Mouse (Mus musculus) embryonic stem cell, embryonic (primary cell): ENCODE results near the gene Gadd45a.

Experiments
- CTCF ChIA-PET, 4 experiments: fragments of 300-600 bp in 2 of 4; fragments of 350-600 bp in 2 of 4; sonication (Branson Sonifier 250); formaldehyde crosslinking; loops; one replicate each; lab custom pipeline; 2022; ENCODE audit warnings: inconsistent platforms in 2 of 4; lab: Charles Lee
- POLR2A ChIA-PET, 4 experiments: fragments of 300-600 bp in 2 of 4; fragments of 350-600 bp in 2 of 4; sonication (Branson Sonifier 250); formaldehyde crosslinking; loops; one replicate each; lab custom pipeline; 2022; ENCODE audit warnings: antibody characterized with exemption in 4 of 4, inconsistent platforms in 1 of 4; lab: Charles Lee

The Gadd45a gene

GRCm38 (mm10) chr6:67013949-67014678, 23.1 kb downstream of the Gadd45a start:
- ChIA-PET CTCF (no interaction called here), POLR2A (interaction anchor here in 3 of 4 experiments (0.5 to 3.5 kb wide), 3 partner anchors 22 to 470 kb away, joined by 3 to 24 read pairs (median 3); partner anchors contain the start of gene Gadd45a (in 1 of the 3))

- POLR2A ChIA-PET = interaction anchor here in 3 of 4 experiments (0.5 to 3.5 kb wide), 3 partner anchors 23 to 469 kb away, joined by 3 to 24 read pairs (median 3); partner anchors contain the start of gene Gadd45a (in 1 of the 3)
- CTCF ChIA-PET = interaction anchor here in 1 of 4 experiments (0.5 kb wide), 1 partner anchor 122 kb away, joined by 3 read pairs; no protein-coding TSS in a partner anchor
These were observed 23.8 kb downstream of the Gadd45a start for GRCm38 (mm10) chr6:67013293-67013948.

GRCm38 (mm10) chr6:67011217-67011518, 26.1 kb downstream of the Gadd45a start:
- POLR2A ChIA-PET = interaction anchor here in 2 of 4 experiments (0.5 to 2.4 kb wide), 4 partner anchors 11 to 50 kb away, joined by 3 to 8 read pairs (median 3); partner anchors contain the start of gene Gadd45a (in 1 of the 2)
- CTCF ChIA-PET = interaction anchor here in 1 of 4 experiments (0.6 kb wide), 1 partner anchor 307 kb away, joined by 13 read pairs; no protein-coding TSS in a partner anchor

- POLR2A ChIA-PET = interaction anchor here in 2 of 4 experiments (0.5 to 2.4 kb wide), 5 partner anchors 11 to 50 kb away, joined by 3 to 8 read pairs (median 3); partner anchors contain the start of gene Gadd45a (in 1 of the 2)
- CTCF ChIA-PET = no interaction called here
These were observed 26.7 kb downstream of the Gadd45a start for GRCm38 (mm10) chr6:67010370-67011216.

GRCm38 (mm10) chr6:67009888-67010287, 27.4 kb downstream of the Gadd45a start:
- POLR2A ChIA-PET = interaction anchor here in 1 of 4 experiments (0.8 to 1.1 kb wide), 2 partner anchors 10 to 25 kb away, joined by 3 read pairs; no protein-coding TSS in a partner anchor
- CTCF ChIA-PET = no interaction called here

DNA sequence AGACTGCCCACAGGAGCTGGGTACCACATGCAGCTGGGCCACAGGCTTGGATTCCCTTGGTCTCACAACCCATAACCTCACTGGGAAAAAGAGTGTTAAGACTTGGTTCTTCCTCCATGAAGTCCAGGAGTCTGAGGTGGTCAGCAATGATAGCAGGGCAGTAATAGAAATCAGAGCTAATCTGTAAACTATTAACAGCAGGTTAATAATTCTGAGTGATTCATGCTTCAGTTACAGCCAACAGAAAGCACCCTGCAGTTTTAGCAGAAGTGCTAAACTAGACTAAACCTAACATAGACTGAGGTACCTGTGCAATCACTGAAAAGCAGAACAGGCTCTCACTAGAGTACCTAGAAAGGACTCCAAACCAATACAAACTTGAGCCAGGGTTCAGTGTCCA, 37.5 kb downstream of the Gadd45a start:
- ChIA-PET POLR2A (interaction anchor here in 1 of 4 experiments (1.0 kb wide), 1 partner anchor 11 kb away, joined by 3 read pairs; no protein-coding TSS in a partner anchor), CTCF (interaction anchor here in 1 of 4 experiments (0.9 kb wide), 1 partner anchor 83 kb away, joined by 13 read pairs; no protein-coding TSS in a partner anchor)

GRCm38 (mm10) chr6:66998645-66999044, 38.6 kb downstream of the Gadd45a start:
- CTCF ChIA-PET = no interaction called here
- POLR2A ChIA-PET = interaction anchor here in 3 of 4 experiments (0.6 to 2.4 kb wide), 8 partner anchors 13 to 222 kb away, joined by 3 to 11 read pairs (median 4); partner anchors contain the start of gene Gadd45a (in 2 of the 3)

- POLR2A ChIA-PET = interaction anchor here in 3 of 4 experiments (1.1 to 3.0 kb wide), 7 partner anchors 9 to 117 kb away, joined by 3 to 12 read pairs (median 4); partner anchors contain the start of gene Gadd45a (in 1 of the 3)
- CTCF ChIA-PET = interaction anchor here in 1 of 4 experiments (1.5 kb wide), 1 partner anchor 162 kb away, joined by 4 read pairs; no protein-coding TSS in a partner anchor
These were observed 41.0 kb downstream of the Gadd45a start for GRCm38 (mm10) chr6:66996257-66996656.

DNA sequence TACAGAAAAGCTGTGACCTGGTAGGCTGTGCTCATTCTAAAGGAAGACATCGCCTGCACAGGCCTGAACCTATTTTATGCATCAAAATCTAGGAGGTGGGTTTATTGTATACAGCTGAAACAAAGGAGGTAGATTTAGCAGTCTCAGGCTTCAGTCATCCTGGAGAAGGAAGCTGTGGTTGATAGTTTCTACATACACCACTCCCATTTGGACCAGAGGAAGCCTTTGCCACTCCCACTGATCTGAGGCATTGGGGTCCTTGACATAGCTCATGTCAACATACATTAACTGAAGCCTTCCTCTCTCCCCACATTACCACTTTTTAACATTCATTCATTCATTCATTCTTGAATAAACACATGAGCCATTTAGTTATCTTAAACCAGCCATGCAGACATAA, 41.4 kb downstream of the Gadd45a start:
- CTCF ChIA-PET = interaction anchor here in 1 of 4 experiments (1.5 kb wide), 1 partner anchor 163 kb away, joined by 4 read pairs; no protein-coding TSS in a partner anchor
- POLR2A ChIA-PET = interaction anchor here in 3 of 4 experiments (0.8 to 3.0 kb wide), 7 partner anchors 9 to 118 kb away, joined by 3 to 16 read pairs (median 7); partner anchors contain the start of gene Gadd45a (in 2 of the 3)

DNA sequence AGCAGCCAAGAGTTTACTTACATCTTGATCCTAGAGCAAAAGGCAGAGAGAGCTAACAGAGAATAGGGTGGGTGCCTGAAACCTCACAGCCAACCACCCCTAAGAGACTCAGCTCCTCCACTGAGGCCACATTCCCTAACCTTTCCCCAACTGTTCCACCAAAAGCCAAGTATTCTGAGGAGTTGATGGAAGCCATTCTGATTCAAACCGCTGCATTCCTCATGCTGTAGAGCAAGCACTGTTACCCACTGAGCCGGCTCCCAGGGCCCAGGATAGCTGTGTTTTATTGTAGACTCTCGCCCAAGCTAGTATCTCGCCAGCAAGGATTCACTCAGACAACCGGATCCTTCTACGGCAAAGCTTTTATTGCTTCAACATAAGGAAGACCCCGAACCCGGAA, 42.3 kb downstream of the Gadd45a start:
- CTCF ChIA-PET = interaction anchor here in 1 of 4 experiments (0.6 to 1.7 kb wide), 2 partner anchors 164 to 369 kb away, joined by 3 to 4 read pairs; no protein-coding TSS in a partner anchor
- POLR2A ChIA-PET = interaction anchor here in 3 of 4 experiments (0.8 to 3.0 kb wide), 11 partner anchors 8 to 225 kb away, joined by 3 to 16 read pairs (median 4); partner anchors contain the start of gene Gadd45a (in 2 of the 3)

- CTCF ChIA-PET = no interaction called here
- POLR2A ChIA-PET = interaction anchor here in 3 of 4 experiments (1.1 to 1.7 kb wide), 3 partner anchors 27 to 45 kb away, joined by 3 to 4 read pairs (median 3); partner anchors contain the start of gene Gadd45a (in 1 of the 3)
These were observed 44.5 kb downstream of the Gadd45a start for GRCm38 (mm10) chr6:66992786-66993185.

GRCm38 (mm10) chr6:66992232-66992631, 45.0 kb downstream of the Gadd45a start:
- POLR2A ChIA-PET = no interaction called here

DNA sequence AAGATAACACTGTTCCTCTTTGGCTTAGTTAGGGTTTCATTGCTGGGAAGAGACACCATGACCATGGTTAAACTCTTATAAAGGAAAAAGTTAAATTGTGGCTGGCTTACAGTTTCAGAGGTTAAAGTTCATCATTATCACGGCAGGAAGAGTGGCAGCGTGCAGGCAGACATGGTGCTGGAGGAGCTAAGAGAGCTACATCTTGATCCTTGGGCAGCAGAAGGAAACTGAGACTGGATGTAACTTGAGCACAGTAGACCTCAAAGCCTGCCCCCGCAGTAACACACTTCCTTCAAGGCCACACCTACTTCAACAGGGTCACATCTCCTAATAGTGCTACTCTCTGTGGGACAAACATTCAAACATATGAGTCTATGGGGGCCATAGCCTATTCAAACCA, 47.7 kb downstream of the Gadd45a start:
- ChIA-PET POLR2A (interaction anchor here in 2 of 4 experiments (0.9 to 1.6 kb wide), 2 partner anchors 45 to 48 kb away, joined by 3 read pairs; partner anchors contain the start of gene Gadd45a (in 1 of the 2)), CTCF (no interaction called here)

More at GRCm38 (mm10) chr6:66992232-66992631, 45.0 kb downstream of the Gadd45a start:
- CTCF ChIA-PET = no interaction called here

GRCm38 (mm10) chr6:66989037-66989436, 48.2 kb downstream of the Gadd45a start:
- ChIA-PET CTCF (no interaction called here), POLR2A (interaction anchor here in 2 of 4 experiments (0.9 to 1.6 kb wide), 2 partner anchors 45 to 48 kb away, joined by 3 read pairs; partner anchors contain the start of gene Gadd45a (in 1 of the 2))

DNA sequence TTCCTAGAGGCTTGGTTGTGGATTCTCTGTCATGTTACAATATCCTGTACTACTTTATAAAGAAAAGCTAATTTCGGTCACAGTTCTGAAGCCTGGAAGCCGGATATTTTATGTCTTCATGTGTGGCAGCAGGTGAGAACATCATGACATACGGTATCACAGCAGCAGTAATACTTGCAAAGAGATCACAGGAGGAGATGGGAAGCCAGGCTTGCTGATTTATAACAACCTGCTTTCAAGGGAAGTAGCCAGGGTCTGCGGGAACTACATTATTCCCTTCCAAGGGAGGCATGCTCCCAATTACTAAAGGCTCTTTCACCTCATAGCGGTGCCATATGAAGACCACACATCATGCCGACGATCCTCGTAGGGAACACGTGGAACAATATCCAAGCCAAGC, 48.9 kb downstream of the Gadd45a start:
- POLR2A ChIA-PET = interaction anchor here in 1 of 4 experiments (0.6 to 3.1 kb wide), 3 partner anchors 8 to 98 kb away, joined by 3 to 12 read pairs (median 3); no protein-coding TSS in a partner anchor
- CTCF ChIA-PET = no interaction called here

DNA sequence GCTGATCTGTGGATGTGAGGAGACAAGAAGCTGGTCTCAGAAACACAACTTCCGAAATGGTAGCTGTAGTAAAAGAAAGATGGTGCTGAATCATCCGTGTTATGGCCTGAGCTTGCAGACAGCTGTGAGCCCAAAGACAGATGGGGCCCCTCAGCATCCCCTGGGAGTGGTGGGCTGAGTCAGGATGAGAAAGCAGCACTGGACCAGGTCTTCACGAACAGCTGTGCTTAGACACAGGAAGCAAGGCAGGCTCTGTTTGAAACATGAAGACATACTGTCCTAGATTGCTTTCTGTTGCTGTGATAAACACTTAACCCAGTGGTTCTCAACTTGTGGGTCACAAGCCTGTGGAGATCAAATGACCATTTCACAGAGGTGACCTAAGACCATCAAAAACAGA, 49.6 kb downstream of the Gadd45a start:
- ChIA-PET CTCF (no interaction called here), POLR2A (interaction anchor here in 2 of 4 experiments (0.6 to 3.1 kb wide), 2 partner anchors 9 to 55 kb away, joined by 9 to 12 read pairs; no protein-coding TSS in a partner anchor)

GRCm38 (mm10) chr6:66986063-66986462, 51.2 kb downstream of the Gadd45a start:
- CTCF ChIA-PET = interaction anchor here in 3 of 4 experiments (0.5 to 1.1 kb wide), 5 partner anchors 12 to 173 kb away, joined by 3 to 8 read pairs (median 3); no protein-coding TSS in a partner anchor
- POLR2A ChIA-PET = interaction anchor here (0.6 to 3.2 kb wide), 15 partner anchors 7 to 184 kb away, joined by 3 to 32 read pairs (median 5); partner anchors contain the start of gene Gadd45a (in 2 of the 4)
